Mouse (Mus musculus) adrenal gland, adult 8-10 months (tissue): Measurements from ENCODE around the gene Ctnnd2. TPM values are rescaled to one million over a fixed set of nuclear protein-coding genes. Genes with fewer than 3 reads are reported as not detected.

Experiments used
- DNase-seq: peaks from one replicate; pipeline ENCODE4 v3.0.0; 2022
- total RNA-seq, 4 experiments: library from RNA; stranded (reverse); gene quantifications; 2 replicates each; pipeline ENCODE4 v1.2.4; 2022

Ctnnd2 gene
- total RNA-seq, 4 experiments from 2014 or later = 5.1 to 8.6 (median 6.4) TPM

DNA sequence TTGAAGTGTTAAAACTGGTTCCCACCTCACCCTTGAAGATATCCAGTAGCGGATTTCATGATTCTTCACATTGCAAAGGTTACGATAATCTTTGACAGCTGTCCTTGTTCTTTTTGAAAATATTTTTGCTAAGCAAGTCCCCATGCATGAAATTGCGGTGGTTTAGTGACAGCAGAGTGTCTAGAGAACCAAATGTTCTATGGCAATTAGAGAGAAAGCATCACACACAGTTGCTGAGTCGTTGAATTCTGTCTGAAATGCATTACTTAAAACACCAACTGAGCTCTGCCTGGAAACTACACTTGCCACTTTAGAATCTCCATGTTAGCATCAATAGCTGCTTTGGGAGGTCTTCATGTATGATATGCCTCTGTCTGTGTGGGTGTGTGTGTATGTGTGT lies 375.9 kb downstream of the Ctnnd2 start:
- DNase-seq = no peak

DNA sequence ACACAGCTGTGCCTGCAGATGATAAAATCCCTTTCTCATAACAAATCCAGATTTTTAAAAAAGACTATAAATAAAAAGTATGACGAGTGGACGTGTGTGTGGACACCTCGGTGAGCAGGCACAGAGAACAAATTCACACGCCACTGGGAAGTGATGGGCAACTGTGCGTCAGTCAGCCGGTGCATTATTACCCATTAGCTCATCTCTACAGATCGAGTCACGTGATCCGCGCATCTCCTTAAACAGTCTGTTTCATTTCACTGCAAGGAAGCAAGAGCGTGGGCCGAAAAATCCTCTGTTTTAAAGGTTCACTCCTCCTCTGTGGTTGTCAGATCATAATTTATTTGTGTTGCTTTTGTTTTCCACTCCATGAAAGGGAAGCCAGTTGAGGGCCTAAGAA lies 378.6 kb downstream of the Ctnnd2 start:
- no peak for DNase-seq

DNA sequence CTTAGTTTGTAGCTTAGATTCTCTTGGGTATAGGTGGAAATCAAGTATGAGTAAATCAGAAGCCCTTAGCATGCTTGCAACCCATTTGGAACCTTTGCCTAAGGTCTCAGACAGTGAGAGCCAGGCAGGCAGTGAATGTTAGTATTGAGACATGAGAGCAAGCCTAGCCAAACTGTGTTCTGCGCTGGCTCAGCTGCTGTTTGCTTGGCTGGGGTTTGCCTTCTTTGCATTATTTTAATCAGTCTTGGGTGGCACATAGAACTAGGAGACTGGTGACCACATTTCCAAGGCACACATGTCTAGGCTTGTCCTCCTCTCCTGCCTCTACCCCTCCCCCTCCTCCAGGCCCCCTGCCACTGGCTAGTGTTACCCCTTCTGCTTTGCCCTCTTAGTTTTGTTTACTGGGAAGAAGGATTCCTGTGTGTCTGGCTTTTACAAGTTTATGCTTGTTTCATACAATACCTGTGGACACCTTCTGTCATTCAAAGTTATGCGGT lies 381.6 kb downstream of the Ctnnd2 start:
- DNase-seq = no peak

DNA sequence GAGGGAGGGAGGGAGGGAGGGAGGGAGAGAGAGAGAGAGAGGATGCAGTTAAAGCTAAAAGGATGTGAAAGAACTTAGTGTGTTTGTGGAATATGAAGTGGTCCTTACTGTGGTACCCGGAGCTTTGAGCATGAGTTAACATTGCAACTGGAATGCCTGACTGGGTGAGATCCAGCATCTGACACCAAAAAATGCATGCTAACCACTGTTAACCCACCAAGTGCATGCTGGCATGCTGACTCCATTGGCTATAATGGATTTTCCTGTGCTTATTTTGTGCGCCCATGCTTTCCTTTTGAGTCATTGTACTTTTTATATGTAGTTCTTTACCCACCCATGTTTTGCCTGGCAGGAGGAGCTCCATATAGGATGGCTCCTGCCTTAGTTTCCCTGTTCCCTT lies 383.4 kb downstream of the Ctnnd2 start:
- no peak for DNase-seq

DNA sequence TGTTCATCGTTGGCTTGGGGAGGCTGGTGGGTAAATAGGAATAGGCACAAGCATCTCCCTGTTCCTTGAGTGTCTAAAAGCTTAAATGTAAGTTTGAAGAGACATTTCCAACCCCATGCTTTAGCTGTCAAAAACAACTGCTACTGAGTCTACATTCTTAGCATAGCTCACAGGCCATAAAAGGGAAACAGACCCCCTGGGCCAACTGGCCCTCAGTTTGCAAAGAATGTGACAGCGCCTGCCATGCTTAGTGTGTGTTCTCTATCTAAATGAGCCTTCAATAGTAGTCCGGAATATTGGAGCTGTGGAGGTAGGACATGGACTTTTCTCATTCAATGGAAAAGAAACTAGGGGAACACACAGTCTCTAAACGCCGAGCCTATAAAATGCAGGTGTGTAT lies 390.0 kb downstream of the Ctnnd2 start:
- no peak for DNase-seq

DNA sequence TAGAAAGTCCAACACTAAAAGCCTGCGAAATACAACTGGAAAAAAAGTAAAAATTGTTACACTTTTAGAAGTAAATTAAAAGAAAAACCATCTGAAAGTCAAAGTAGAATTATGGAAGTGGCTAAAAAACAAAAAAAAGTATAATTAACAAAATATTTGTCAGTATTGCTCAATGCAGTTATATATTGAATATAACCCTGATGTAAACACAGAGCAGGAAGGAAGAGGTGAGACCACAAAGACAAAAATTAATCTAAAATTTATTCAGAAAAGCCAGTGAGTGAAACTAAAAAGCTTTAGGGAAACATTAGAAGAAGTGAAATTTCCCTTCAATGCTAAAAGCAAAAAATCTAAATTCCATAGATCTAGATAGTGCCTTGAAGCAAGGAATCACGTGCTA lies 392.2 kb downstream of the Ctnnd2 start:
- DNase-seq = no peak

DNA sequence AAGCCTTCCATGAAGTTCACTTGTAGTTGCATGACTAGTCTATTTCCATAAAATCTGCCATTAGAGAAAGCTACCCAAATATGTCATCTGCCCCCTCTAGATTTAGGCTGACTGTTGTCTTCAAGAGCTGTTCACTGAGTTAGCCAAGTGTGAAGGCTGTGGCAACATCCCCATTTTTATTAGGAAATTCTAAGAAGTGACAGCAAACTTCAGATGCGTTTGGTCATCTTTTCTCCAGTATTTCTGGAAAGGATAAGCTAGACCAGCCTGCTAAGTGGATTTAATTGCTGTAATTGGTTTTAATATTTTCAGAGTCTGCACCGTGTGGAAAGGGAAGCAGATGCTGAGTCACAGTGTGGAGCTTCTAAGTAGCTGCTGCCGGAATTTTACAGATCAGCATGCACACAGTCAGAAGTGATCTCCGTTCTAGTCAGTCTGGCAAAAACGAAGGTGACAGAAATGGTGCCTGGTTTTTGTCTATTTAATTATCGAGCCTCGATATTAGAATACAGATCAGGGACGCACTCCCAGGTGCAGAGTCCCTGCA lies 397.9 kb downstream of the Ctnnd2 start:
- DNase-seq = no peak

DNA sequence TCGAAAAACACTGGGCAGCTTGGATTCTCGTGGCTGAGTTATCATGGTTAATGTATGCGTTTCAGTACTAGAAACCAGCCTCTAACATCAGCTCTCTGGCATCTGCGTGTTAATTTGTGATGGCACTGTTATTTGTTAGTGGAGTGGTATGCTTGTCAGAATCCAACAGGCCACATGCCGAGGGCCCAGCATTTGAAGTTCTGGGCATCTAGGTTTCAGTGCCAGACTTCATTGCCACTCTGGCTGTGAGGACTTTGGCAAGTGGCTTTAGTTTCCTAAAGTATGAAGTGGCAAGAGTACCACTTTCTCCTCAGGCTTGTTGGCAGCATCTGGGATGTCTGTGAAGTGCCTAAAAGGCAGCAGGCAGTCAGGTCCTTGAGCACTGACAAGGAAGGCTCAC lies 415.1 kb downstream of the Ctnnd2 start:
- no peak for DNase-seq

DNA sequence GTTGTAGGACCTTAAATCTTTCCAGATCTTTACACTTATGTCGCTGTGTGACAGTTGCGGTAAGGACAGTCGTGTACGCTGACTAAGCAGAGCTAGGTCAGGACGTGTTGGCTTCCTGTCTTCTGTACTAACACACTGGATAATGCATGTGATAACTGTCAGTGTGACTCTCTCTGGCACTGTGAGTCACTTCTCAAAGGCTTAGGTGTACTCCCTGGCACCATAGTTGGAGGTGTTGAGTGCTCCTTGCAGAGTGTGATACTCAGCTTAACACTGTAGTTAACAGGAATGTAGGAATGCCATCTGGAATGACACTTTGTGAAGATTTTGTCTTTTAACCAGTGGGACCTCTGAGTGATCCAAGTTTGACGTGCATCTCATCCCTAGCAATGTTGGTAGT lies 418.5 kb downstream of the Ctnnd2 start:
- DNase-seq = no peak

DNA sequence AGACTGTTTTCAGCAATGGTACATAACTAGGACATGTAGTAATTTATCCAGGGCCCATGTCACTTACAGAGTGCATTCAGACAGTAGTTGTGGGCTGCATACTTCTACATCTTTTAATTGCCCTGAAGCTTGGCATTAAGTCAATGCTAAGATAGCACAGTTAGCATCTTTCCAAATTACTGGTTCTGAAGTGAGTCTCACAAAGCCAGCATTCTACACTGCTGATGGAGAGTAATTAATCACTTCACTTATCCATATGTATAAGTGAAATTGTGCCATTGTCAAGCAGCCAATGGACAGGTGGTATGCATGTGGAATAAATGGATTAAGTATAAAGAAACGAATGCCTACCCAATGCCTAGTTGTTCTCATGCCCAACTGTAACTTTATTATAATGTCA lies 423.1 kb downstream of the Ctnnd2 start:
- DNase-seq = no peak

DNA sequence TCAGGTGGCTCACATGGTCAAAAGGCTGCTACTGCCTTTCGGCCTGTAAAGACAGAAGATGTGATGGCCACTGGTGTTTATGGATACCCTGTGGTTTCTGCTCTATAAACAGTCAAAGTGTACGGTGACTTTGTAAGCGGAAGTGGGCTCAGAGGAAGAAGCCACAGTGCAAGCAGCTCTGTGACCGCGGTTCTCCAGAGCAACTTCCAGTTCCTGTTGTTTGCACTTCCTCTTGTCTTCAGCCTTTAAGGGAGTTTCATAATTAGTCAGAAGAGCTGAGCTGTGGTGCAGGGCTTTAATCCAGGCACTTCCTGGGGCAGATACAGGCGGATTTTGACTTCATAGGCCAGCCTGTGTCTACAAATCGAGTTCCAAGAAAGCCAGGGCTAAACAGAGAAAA lies 438.2 kb downstream of the Ctnnd2 start:
- DNase-seq = no peak

DNA sequence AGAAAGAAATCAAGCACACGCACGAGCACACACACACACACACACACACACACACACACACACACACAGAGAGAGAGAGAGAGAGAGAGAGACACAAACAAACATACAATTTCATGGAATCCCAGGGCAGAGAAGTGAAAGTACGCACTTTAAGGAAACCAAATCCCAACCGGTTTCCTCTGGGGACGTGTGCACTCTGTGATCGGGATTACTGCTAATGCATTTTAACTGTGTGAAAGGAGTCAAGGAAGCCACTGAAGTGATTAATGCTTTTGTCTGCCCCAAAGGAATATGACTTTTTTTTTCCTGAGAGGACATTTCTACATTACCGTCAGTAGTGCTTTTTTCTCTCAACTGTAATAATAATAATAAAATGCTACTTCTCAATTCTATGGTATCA lies 443.1 kb downstream of the Ctnnd2 start:
- no peak for DNase-seq

DNA sequence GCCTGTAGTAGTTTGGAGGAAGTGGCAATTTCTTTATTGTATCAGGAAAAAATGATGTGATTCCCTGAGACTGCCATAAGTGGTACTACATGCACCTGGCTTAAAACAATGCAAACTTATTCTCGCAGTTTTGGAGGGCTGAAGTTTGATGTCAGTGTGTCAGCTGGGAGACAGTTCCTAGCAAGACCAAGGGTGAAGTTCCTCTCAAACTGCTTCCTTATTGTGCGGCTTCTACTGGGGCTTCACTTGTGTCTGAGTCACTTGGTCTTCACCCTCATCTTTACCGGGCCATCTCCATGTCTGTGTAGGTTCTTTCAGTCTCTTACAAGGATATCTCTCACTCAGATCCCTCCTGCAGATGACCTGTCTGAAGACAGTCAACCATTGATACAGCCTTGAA lies 444.5 kb downstream of the Ctnnd2 start:
- DNase-seq = no peak

DNA sequence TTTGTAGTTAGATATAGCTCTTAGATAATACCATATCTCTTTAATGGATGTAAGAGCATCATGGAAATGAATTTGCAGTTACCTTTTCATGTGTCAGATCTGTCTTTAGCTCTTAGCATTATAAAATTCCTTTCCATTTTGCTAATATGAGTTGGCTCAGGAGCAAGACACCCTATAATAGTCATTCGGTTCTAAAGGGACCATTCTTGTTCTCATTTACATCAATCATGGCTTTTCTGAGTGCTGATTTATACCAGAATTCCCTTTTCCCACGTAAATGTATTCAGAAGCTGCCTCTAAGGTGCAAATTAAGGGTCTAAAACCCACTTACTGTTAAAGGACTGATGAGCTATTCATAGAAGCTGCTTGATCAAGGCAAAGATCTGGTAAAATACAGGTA lies 445.5 kb downstream of the Ctnnd2 start:
- DNase-seq = no peak

DNA sequence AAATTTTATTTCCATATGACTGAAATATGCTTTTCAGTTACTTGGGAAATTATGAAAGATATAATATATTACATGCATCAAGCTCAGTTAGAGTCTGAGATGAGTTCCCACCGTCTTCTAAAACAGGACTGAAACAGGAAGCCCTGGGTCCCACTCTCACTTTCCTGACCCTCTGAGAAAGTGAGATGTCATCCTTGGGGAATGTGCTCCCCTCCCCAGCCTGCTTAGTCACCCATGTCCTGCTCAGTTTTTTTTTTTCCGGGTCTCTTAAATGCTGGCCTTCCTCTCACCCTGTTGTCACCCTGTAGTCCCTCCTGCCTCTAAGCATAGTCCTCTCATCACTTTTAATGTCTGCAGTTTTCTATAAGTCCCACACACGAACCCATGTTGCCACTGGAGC lies 456.1 kb downstream of the Ctnnd2 start:
- DNase-seq = no peak

DNA sequence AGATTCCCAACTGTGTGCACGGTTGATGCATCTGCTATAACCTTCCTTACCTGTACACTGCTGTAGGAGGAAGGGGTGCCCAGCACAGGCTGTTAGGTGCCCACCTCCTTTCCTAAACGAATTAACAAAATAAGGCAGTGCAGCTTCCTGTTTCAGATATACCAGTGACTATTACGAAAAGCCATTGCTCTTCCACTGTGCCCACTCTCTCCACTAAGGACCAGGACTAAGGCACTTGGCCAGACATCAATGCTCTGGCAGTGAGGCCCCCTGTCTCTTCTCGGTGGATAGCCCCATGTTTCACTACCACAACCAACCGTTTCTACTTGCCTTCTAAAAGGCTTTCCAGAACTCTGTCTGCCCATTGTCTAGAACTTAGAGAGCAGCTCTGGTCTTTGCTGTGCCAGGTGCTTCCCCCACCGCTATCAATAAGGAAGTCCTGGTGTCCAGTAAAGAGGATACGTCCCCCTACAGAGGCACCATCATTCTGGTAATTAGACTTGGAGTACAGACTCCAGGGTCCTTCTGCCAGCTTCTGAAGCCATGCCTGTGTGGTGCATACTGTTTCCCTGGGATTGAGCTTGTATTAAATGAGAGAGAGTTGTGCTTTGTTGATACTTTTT lies 459.8 kb downstream of the Ctnnd2 start:
- no peak for DNase-seq

DNA sequence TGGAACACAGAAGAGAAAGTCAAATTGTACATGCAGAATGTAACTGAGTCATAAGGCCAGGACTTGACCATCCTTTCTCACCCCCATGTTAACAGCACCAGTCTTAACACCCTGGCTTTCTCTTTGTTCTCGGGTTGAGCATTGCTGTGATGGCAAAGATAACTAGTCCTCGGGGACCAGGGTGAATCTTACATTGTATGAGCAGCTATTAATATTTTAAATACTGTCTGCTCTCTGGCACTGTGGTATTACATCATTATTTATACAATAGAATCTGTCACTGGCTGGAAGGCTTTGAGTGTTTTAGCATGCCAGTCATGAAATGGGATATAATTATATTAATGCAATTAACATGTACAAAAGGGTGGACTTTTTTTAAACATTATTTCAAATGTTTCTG lies 461.5 kb downstream of the Ctnnd2 start:
- DNase-seq = no peak

DNA sequence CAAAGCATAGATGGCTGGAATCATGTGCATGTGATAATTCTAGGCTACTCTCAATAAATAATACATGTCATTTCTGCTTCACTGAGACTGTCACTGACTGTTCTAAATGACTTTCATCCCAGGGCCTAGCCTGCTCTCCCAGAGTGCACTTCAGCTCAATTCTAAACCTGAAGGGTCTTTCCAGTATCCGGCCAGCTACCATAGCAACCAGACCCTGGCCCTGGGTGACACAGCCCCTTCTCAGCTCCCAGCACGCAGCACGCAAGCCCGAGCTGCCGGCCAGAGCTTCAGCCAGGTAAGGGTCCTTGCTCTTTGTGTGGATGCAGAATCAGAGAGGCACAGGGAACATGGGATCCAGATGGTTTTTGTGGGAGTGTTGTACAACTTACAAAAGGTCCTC lies 462.1 kb downstream of the Ctnnd2 start:
- DNase-seq = no peak

DNA sequence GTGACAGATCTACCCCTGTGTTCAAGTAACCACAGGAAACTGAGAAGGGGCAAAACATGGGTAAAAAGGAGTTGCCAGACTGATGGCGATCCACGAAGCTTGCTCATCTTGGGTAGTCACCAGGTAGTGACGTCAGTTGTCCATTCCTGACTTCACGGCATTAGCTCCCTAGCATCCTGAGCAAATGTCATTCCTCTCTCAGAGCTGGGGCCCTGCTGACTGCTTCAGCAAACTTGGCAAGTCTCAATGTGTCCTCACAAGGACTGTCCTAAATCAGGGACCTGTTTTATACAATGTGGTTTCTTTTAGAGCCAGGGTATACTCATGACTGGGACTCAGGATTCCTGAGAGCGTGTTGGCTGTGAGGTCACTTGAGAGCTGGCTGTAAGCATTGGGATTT lies 468.3 kb downstream of the Ctnnd2 start:
- DNase-seq = no peak

DNA sequence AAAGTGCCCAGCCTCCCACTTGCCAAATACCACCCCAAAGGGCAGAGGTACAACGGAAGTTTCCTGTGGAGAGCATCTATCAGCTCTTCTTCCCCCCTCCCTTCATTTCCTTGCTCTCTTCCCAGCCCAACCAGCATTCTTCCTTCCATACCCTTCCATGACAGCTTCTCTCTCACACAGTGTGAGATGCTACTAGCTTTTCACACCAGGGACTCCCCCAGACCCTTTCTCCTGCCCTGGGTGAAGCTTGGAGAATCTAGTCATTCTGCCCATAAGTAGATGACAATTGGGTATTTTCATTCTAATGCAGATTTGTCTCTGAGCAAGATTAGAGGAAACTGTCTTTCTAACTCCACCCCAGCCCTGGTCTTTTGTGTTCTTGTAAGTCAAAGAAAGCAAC lies 473.3 kb downstream of the Ctnnd2 start:
- no peak for DNase-seq

DNA sequence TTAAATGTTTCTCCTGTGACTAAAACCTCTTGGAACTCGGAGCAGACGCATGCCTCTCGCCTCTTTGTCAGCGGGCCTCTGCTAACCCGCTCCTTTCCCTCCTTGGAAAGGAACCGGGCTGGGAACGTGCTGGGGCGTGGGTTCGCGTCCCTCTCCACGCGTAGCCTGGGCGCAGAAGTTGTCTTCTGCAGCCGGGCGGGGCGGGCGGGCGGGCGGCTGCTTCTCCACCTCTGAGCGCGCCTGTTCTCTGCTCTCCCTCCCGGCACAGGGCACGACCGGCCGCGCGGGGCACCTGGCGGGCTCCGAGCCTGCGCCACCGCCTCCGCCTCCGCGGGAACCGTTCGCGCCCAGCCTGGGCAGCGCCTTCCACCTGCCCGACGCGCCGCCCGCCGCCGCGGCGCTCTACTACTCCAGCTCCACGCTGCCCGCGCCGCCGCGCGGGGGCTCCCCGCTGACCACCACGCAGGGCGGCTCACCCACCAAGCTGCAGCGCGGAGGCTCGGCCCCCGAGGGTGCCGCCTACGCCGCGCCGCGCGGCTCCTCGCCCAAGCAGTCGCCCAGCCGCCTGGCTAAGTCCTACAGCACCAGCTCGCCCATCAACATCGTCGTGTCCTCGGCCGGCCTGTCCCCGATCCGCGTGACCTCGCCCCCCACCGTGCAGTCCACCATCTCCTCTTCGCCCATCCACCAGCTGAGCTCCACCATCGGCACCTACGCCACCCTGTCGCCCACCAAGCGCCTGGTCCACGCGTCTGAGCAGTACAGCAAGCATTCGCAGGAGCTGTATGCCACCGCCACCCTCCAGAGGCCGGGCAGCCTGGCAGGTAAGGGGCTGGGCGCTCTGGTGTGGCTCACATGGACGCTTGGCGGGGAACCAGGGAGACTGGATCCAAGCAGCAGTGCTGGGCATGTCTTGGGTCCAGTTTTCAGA lies 474.4 kb downstream of the Ctnnd2 start:
- no peak for DNase-seq

DNA sequence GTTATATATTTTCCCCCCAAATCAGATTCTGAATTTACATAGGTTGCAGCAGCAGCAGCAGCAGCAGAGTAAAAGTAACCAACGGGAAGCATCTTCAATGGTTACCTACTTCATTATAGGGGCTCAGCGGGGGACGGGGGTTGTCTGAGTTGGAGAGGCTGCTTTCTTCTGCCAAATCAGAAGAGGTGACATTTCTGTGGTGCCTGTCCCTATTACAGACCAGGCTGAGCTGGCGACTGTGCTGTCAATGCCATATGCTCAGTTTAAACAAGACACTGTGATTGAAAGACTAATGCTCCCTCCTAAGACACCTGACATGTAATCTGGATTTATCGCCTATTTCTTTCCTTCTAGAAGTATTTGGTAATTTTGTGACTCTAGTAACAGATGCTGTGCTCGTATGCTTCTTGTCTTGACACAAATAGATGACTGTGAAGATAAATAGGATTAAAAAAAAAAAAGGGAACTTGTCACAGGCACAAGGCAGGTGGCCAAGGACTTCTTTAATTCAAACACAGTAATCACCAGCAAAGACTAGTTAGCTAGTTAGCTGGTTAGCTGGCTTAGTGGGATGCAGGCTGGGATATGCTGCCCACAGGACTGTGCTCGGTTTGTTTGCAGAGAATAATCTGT lies 475.4 kb downstream of the Ctnnd2 start:
- no peak for DNase-seq

DNA sequence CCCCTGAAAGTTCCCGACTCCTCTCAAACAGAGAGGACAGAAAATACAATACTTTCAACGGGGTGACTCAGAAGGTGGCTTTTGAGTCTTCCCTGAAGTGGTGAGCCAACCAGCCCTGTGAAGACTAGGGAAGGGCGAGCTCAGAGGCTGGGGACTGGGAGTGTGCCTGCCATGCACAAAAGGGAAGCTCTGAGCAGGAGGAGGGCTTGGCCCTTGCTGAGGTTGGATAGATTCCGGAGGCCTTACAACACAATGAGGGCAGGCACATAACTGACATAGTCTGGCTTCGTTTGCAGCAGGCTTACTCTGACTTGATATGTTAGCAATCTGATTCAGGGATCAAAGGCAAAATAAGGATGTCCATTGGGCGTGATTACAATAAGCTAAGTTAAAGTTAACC lies 477.6 kb downstream of the Ctnnd2 start:
- DNase-seq = no peak
